Mouse (Mus musculus): ENCODE results near the gene Galnt16.

The Galnt16 gene

GRCm38 (mm10) chr12:80517977-80518376, at the start of gene Galnt16:
Galnt16 (plus strand) TSS chr12:80518277.
- DNase-seq (ENCODE audit: low spot score in 2 of 2), result no peak

DNA sequence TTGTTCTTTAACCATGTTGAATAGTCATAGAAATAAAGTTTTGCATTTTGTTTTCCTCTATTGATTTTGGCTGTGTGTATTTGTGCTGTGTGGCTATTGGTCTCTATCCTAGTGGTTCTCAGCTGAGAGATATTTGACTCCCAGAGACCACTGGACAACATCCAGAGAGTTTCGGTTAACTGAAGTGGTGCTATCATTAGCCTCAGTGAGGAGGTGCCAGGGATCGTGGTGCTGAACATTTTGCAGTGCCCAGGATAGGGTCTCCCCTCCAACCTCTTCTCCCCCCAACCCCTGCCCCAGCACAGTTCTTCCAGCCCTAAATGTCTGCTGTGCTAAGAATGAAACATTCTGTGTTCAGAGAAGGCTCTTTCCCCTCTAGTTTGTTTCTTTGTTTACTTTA, 47.9 kb upstream of the Galnt16 start:
- no peak for DNase-seq (ENCODE audit: low spot score in 2 of 2)

DNA sequence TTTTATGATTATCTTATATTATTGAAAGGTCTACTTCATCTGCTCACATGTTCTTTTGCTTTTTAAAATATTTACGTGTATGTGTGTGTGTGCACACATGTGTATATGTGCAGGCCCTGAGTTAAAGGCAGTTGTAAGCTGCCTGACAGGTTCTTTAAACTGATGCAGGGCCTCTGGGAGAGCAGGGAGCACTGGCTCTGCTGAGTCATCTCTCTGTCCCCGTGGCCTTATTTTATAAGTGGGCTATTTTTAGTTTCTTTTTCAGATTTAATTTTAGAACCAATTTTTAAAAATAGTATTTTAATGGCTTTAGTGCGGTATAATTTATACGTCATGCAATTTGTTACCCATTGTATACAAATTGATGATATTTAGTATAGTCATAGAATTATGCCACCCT, 46.2 kb upstream of the Galnt16 start:
- no peak for DNase-seq (ENCODE audit: low spot score in 2 of 2)

DNA sequence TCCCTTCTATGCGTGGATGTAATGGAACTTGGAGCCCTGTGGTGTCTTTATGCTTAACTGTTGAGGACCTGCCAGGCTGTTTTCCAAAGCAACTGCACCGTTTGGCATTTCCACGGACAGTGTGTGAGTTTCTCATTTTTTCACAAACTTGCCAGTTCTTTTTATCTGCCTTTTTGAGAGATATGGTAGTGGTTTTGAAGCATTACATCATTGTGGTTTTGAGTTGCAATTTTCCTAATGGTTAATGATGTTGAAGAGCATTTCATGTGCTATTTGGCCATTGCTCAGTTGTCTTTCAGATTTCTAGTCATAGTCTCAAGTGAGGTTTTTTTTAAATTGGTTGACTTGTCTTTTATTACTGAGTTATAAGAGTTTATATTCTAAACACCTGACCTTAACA, 44.3 kb upstream of the Galnt16 start:
- DNase-seq (ENCODE audit: low spot score in 2 of 2), result no peak

DNA sequence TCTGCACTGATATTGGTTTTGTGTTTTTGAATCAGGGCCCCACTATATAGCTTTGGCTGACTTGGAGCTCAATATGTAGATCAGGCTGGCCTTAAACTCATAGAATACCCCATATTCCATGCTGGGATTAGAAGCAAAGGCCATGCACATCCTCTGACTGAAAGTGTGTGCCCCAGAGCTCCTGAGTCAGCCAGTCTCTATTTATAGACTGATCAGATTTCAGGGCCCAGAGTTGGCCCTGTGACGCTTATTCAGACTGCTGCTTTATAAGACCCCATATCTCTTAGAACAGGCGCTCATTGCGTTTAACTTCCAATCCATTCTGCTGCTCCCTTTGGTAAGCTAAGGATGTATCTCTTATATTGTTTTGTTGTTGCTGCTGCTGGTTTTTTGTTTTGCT, 38.1 kb upstream of the Galnt16 start:
- DNase-seq (ENCODE audit: low spot score in 2 of 2), result no peak

- no peak for DNase-seq (ENCODE audit: low spot score in 2 of 2)
These were observed 34.7 kb upstream of the Galnt16 start for GRCm38 (mm10) chr12:80483397-80483796.

- DNase-seq (ENCODE audit: low spot score in 2 of 2), result no peak
These were observed 24.8 kb upstream of the Galnt16 start for GRCm38 (mm10) chr12:80493311-80493710.

GRCm38 (mm10) chr12:80495691-80496090, 22.4 kb upstream of the Galnt16 start:
- no peak for DNase-seq (ENCODE audit: low spot score in 2 of 2)

GRCm38 (mm10) chr12:80498356-80498755, 19.7 kb upstream of the Galnt16 start:
- DNase-seq (ENCODE audit: low spot score in 2 of 2), result no peak

DNA sequence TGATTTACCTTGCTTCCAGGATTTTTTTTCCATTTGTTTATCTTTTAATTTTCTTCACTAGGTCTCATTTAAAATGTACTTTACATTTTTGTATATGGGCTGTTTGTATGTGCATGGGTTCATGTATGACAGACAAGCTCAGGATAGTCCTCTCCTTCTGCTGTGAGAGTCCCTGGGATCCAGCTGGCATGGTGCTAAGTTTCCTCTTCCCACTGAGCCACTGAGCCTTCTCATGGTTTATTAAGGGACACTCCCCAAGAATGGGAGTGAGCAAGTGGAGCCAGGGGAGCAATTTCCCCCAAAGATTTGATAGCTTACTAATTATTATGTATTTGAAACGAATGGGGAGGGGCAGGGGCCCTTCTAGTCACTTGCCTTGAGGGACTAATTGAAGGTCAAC, 17.6 kb upstream of the Galnt16 start:
- no peak for DNase-seq (ENCODE audit: low spot score in 2 of 2)

- no peak for DNase-seq (ENCODE audit: low spot score in 2 of 2)
These were observed 13.4 kb upstream of the Galnt16 start for GRCm38 (mm10) chr12:80504718-80505117.

- DNase-seq (ENCODE audit: low spot score in 2 of 2), result no peak
These were observed 10.9 kb upstream of the Galnt16 start for GRCm38 (mm10) chr12:80507041-80507745.

DNA sequence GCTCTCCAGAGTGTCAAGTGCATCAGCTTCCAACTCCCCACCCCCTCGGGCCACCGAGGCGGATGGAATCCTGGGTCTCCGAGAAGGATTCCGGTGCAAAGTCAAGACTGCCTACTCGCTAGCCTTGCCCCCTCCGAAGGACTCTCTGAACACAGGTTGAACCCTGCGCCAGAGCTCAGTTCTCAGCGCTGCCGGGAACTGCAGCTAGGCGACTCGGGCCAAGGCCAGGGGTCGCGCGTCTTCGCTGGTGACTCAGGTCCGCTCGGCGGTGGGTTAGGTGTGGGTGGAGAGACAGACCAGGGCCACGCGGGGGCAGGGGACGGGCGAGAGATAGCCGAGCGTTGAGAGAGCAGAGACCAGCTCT, 298 bp downstream of the Galnt16 start:
- no peak for DNase-seq (ENCODE audit: low spot score in 2 of 2)

DNA sequence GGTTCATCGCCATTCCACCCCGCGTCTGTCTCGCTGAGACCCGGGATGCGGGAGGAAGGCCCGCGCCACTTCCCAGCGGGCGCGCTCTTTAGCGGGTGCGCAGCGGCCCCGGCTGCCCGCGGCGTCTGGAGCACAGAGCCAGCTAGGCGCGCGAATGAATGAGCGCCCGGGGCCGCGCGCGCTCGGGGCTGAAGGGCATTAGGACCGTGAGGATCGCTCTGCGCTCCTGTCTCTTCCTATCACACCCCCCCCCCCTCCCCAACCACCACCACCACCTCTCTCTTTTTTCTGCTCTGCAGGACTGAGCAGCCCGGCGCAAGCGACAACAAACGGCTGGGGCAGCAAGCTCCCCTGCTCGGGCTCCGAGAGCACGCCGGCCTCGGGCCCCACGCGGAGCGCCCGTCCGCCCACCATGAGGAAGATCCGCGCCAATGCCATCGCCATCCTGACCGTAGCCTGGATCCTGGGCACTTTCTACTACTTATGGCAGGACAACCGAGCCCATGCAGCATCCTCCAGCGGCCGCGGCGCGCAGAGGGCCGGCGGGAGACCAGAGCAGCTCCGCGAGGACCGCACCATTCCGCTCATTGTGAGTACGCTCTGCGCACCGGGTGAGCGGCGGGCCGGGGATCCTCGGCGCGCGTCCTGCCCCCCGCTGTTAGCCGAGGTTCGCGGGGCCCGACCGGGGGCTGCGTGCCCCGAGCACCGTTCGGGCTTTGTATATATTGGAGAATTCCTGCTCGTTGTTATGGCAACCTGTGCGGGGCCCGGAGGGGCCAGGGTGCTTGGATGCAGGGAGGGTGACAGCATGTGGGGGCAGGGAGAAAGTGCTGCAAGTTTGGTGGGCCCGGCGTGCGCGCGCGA, 912 bp downstream of the Galnt16 start:
- DNase-seq (ENCODE audit: low spot score in 2 of 2), result no peak

GRCm38 (mm10) chr12:80519621-80520332, 1.7 kb downstream of the Galnt16 start:
- DNase-seq (ENCODE audit: low spot score in 2 of 2), result no peak

- DNase-seq (ENCODE audit: low spot score in 2 of 2), result no peak
These were observed 3.9 kb downstream of the Galnt16 start for GRCm38 (mm10) chr12:80522006-80522405.

DNA sequence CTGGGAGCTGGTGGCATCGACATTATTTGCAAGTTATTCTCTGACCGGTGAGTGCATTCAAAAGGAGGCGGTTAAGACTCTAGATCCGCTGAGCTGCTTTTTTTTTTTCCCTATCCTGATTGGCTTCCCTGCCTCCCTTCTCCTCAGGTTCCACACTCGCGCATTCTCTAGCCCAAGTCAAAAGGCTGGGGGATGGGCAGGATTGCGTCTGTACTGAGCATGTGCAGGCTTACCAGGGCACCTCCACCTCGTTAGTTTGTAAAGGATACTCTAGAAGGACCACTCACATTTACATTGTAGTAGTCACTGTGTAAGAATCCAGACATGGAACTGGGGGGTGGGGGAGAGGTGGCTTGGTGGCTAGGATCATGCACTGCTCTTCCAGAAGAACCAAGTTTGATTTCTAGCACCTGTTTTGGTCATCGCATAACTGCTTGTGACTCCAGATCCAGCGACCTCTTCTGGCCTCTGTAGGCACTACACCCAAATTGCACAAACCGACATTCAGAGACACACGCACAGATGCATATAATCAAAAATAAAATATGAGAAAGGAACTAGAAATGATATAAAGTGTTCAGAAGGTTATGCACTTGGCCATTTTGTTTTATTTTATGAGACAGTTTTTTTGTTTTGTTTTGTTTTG, 6.3 kb downstream of the Galnt16 start:
- no peak for DNase-seq (ENCODE audit: low spot score in 2 of 2)

DNA sequence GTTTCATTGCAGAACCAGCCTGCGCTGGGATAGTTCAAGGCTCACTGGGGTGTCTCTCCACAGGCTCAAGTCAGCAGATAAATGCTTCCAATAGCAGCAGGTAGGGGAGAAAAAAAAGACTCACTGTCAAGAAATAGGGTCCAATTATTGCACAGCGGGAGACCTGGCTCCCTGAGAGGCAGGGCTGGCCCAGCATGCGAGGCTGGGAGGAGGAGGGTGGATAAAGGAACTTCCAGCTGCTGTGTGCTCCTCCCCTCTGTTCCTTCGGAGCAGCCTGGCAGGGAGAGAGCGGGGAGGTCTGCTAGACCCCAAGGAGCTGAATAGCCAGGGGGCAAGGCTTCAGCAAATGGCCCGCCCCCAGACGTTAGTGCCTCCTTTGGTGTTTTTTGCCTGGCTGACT, 7.4 kb downstream of the Galnt16 start:
- no peak for DNase-seq (ENCODE audit: low spot score in 2 of 2)

- DNase-seq (ENCODE audit: low spot score in 2 of 2), result no peak
These were observed 8.4 kb downstream of the Galnt16 start for GRCm38 (mm10) chr12:80526511-80526910.

DNA sequence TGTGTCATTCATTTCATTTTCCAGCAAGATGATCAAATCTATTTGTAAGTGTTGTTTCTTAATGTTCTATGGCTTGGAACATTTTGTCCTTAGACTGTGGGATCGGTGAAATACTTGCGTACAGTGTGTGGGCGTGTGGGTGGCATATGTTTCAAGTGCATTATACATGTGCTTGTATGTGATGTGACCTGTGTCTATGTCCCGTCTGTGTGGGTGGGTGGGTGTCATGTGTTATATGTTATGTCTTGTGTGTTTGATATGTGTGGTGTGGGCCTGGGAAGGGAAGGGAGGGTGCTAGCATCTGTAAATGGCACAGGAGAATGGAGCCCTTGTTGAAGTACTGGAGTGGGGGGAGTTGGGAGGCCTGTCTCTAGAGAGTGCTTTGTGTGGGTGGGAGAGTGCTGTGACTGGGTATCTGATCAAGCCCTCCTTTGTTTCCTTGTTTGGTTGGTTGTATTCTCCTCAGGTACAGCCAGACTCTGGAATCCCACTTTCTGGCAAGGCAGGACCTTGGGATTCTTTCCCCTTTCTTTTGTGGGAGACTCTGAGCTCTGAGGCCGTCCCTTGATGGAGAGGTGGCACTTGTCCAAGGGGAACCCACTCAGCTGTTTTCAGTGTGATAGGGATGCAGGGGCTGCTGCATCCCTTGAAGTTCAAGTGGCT, 9.8 kb downstream of the Galnt16 start:
- no peak for DNase-seq (ENCODE audit: low spot score in 2 of 2)

- no peak for DNase-seq (ENCODE audit: low spot score in 2 of 2)
These were observed 12.0 kb downstream of the Galnt16 start for GRCm38 (mm10) chr12:80530052-80530451.

DNA sequence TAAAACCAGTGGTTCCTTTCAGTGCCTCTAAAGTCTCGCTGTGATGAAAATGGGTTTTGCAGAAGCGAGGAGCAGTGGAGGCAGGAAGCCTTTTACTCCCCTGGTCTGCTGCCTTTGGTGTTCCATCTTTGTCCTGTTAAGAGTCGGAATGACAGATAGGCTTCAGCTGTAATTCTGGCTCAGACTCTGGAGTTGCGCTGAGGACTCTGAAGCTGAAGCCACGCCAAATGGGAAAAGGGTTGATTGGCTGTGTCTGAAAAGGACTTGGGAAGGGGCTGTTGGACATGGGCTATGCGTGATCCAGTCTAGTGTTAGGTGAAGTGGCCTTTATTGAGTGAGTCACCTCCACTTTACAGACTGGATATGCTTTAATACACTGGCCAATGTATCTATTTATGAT, 12.6 kb downstream of the Galnt16 start:
- DNase-seq (ENCODE audit: low spot score in 2 of 2), result no peak

Measured in spleen, postnatal 4 days (tissue).